In genomic region chr5:148713796-148714195, GRCm38 (mm10) we compare ENCODE assay signal across 29 mouse cellular contexts.
DNase-seq lines count a peak whose midpoint lies in the region; ATAC-seq and TF ChIP-seq lines count a peak whose summit lies in the region.
"Had no signal": no experiment of that assay in that cellular context is flagged by ENCODE, and none has a peak within 500 bp of the region (broad histone marks: within the 10 kb centered on the region; RNA-seq: fewer than 3 reads in every experiment).

No protein-coding gene starts in this region.

- no peaks in the 10 kb centered on the region for H3K4me1 ChIP-seq in liver, adult 2 months (ENCODE audit: control insufficient read depth, insufficient read depth, low read length)
- peaks cover 21% of the 10 kb centered on the region for H3K4me1 ChIP-seq in liver, embryonic 11.5 days (replicated peaks; ENCODE audit: control insufficient read depth, insufficient read depth, low read length)
- peaks cover 3% of the 10 kb centered on the region; the same call in 1 of the 2 replicates for H3K4me1 ChIP-seq in lung, postnatal 0 days (ENCODE audit: insufficient read depth, low read depth, low read length)

- no peaks in the 10 kb centered on the region for H3K27me3 ChIP-seq in liver, adult 2 months (ENCODE audit: control insufficient read depth, insufficient read depth, low read length)
- H3K27me3 ChIP-seq in liver, embryonic 11.5 days (replicated peaks; ENCODE audit: control insufficient read depth, insufficient read depth, low read length) = no peaks in the 10 kb centered on the region
- no peaks in the 10 kb centered on the region for H3K27me3 ChIP-seq in lung, postnatal 0 days (replicated peaks; ENCODE audit: insufficient read depth, low read length)
- H3K27me3 ChIP-seq: CH12.LX; embryonic facial prominence, embryonic 12.5 days; limb, embryonic 12.5 days; midbrain, embryonic 12.5 days; neural tube, embryonic 15.5 days; stomach, embryonic 15.5 days had no signal

- 47% methylated on average over 5 of the region's 5 CpGs for WGBS in liver, adult 2 months
- WGBS in liver, embryonic 11.5 days = 86% methylated on average over 5 of the region's 5 CpGs
- WGBS in lung, postnatal 0 days = 75% methylated on average over 5 of the region's 5 CpGs

- no peaks in the 10 kb centered on the region for H3K36me3 ChIP-seq in liver, adult 2 months (ENCODE audit: control insufficient read depth, insufficient read depth, low read length)
- H3K36me3 ChIP-seq in liver, embryonic 11.5 days (ENCODE audit: control insufficient read depth, insufficient read depth, low read length) = no peaks in the 10 kb centered on the region
- H3K36me3 ChIP-seq in lung, postnatal 0 days (ENCODE audit: insufficient read depth, low read length) = no peaks in the 10 kb centered on the region
- H3K36me3 ChIP-seq: embryonic facial prominence, embryonic 12.5 days; limb, embryonic 12.5 days; midbrain, embryonic 12.5 days; neural tube, embryonic 15.5 days; stomach, embryonic 15.5 days had no signal

- no peak overlapping the region for H3K9ac ChIP-seq in liver, adult 2 months (ENCODE audit: low read depth, low read length)
- H3K9ac ChIP-seq in liver, embryonic 11.5 days (ENCODE audit: low read depth, low read length) = no peak overlapping the region
- no peak overlapping the region for H3K9ac ChIP-seq in lung, postnatal 0 days (replicated peaks; ENCODE audit: low read depth)
- H3K9ac ChIP-seq: embryonic facial prominence, embryonic 12.5 days; hindbrain, embryonic 14.5 days; limb, embryonic 12.5 days; liver, embryonic 12.5 days; liver, postnatal 0 days; midbrain, embryonic 12.5 days; neural tube, embryonic 15.5 days; stomach, embryonic 15.5 days had no signal

- peaks cover 3% of the 10 kb centered on the region; the same call in 1 of the 2 replicates for H3K9me3 ChIP-seq in liver, embryonic 11.5 days (ENCODE audit: control insufficient read depth, low read length)
- no peaks in the 10 kb centered on the region for H3K9me3 ChIP-seq in lung, postnatal 0 days (ENCODE audit: low read length)
- H3K9me3 ChIP-seq: neural tube, embryonic 15.5 days; stomach, embryonic 15.5 days had no signal

- no peaks in the 10 kb centered on the region for H3K79me2 ChIP-seq in liver, adult 2 months (ENCODE audit: control insufficient read depth, insufficient read depth, low read length)

- no peak for ATAC-seq in liver, embryonic 11.5 days (replicated peaks; ENCODE audit: low FRiP score)
- peak; percentile 84 for ATAC-seq in lung, postnatal 0 days
- ATAC-seq: forebrain, embryonic 14.5 days; liver, embryonic 12.5 days; liver, postnatal 0 days had no signal

- no peak overlapping the region for H3K4me2 ChIP-seq in liver, embryonic 11.5 days
- no peak overlapping the region for H3K4me2 ChIP-seq in lung, postnatal 0 days (replicated peaks; ENCODE audit: low read depth, low read length)
- H3K4me2 ChIP-seq: embryonic facial prominence, embryonic 12.5 days; heart, embryonic 11.5 days; hindbrain, embryonic 14.5 days; limb, embryonic 12.5 days; liver, embryonic 12.5 days; midbrain, embryonic 12.5 days; neural tube, embryonic 15.5 days; stomach, embryonic 15.5 days had no signal

- H3K27ac ChIP-seq in liver, adult 2 months (replicated peaks; ENCODE audit: insufficient read depth, low read depth, low read length) = no peak overlapping the region
- H3K27ac ChIP-seq in liver, embryonic 11.5 days (ENCODE audit: low read depth, low read length) = no peak overlapping the region
- H3K27ac ChIP-seq in lung, postnatal 0 days (ENCODE audit: low read length) = no peak overlapping the region
- H3K27ac ChIP-seq: embryonic facial prominence, embryonic 12.5 days; hindbrain, embryonic 14.5 days; left cerebral cortex, adult 2 months; limb, embryonic 12.5 days; liver, embryonic 12.5 days; midbrain, embryonic 12.5 days; neural tube, embryonic 15.5 days; stomach, embryonic 15.5 days had no signal

- no peak for TF ChIP-seq POLR2A in liver, adult 2 months (IDR thresholded peaks at IDR 0.05; ENCODE audit: extremely low read depth, insufficient read depth, low read length)

- peak; percentile 56 to 65 for DNase-seq in cerebellum, postnatal 10 days
- no peak for DNase-seq in cerebellum, postnatal 36 days
- DNase-seq in liver, adult 2 months (ENCODE audit: extremely low read depth, low read depth, low spot score) = peak; percentile 60
- no peak for DNase-seq in liver, embryonic 11.5 days (ENCODE audit: low spot score)
- peak; percentile 53 for DNase-seq in lung, postnatal 0 days (ENCODE audit: low spot score)
- DNase-seq in lung, postnatal 4 days = peak; percentile 46 to 82
- DNase-seq in layer of hippocampus, postnatal 36 days = no peak
- DNase-seq in ovary, postnatal 36 days (ENCODE audit: low spot score) = no peak
- DNase-seq: adrenal gland, postnatal 10 days; cerebellum, adult 8-10 months; embryo, embryonic 11 days; heart, postnatal 4 days; kidney, adult 11 months; kidney, postnatal 25 days; liver, postnatal 0 days; right cerebral cortex, postnatal 25 days; thymus, adult 18-20 months; thymus, postnatal 36 days had no signal

- TF ChIP-seq EP300 in lung, postnatal 0 days (IDR thresholded peaks at IDR 0.05) = peak; percentile 23; the same call in 1 of the 2 replicates

- no peak for TF ChIP-seq CTCF in liver, adult 2 months (IDR thresholded peaks at IDR 0.05; ENCODE audit: low read depth, low read length)
- TF ChIP-seq CTCF in lung, postnatal 0 days (IDR thresholded peaks at IDR 0.05) = no peak

- H3K4me3 ChIP-seq in liver, adult 2 months (ENCODE audit: insufficient read depth, low read depth, low read length) = no peak overlapping the region
- H3K4me3 ChIP-seq in liver, embryonic 11.5 days (ENCODE audit: low read depth, low read length) = no peak overlapping the region
- no peak overlapping the region for H3K4me3 ChIP-seq in lung, postnatal 0 days (ENCODE audit: low read depth, low read length)
- H3K4me3 ChIP-seq: embryonic facial prominence, embryonic 12.5 days; left cerebral cortex, adult 2 months; limb, embryonic 12.5 days; liver, embryonic 12.5 days; midbrain, embryonic 12.5 days; neural tube, embryonic 15.5 days; stomach, embryonic 15.5 days had no signal

Comparison
In these comparisons a context has a peak if more than half of its experiments do, and no peak if none do; other contexts are left out.
1. DNase-seq: peak in cerebellum, postnatal 10 days (2 of 2), liver, adult 2 months (single experiment), lung, postnatal 0 days (single experiment) and lung, postnatal 4 days (2 of 2); none in cerebellum, postnatal 36 days (0 of 2), liver, embryonic 11.5 days (single experiment), layer of hippocampus, postnatal 36 days (0 of 2) and ovary, postnatal 36 days (single experiment).